Mouse (Mus musculus) midbrain, embryonic 11.5 days (tissue): ENCODE data around the gene Ophn1. TPM values are rescaled to one million over a fixed set of nuclear protein-coding genes. Genes with fewer than 3 reads are reported as not detected.

Experiments
- ATAC-seq: fragments of 200-750 bp; cut with Nextera tagmentation; 2 replicates; pipeline ENCODE4 v1.8.0; 2017; ENCODE audit warnings: moderate TSS enrichment, moderate library complexity; ENCODE audit not compliant: low FRiP score
- DNase-seq: peaks from one replicate; pipeline ENCODE4 v3.0.0; 2015; ENCODE audit warnings: low spot score; ENCODE audit errors: missing footprints
- H3K27ac ChIP-seq: fragments of 300-500 bp; sonication (generic); 2 replicates; pipeline ENCODE4 v1.5.1; 2014; ENCODE audit warnings: low read depth, low read length
- H3K27me3 ChIP-seq: fragments of 300-500 bp; sonication (generic); 2 replicates; pipeline ENCODE4 v1.6.1; 2014; ENCODE audit warnings: mild to moderate bottlenecking, low read length, moderate library complexity, mixed read lengths; ENCODE audit not compliant: control insufficient read depth, insufficient read depth
- H3K36me3 ChIP-seq: fragments of 300-500 bp; sonication (generic); 2 replicates; pipeline ENCODE4 v1.6.1; 2014; ENCODE audit warnings: mild to moderate bottlenecking, low read length, moderate library complexity, mixed read lengths; ENCODE audit not compliant: control insufficient read depth, insufficient read depth
- H3K4me1 ChIP-seq: fragments of 300-500 bp; sonication (generic); 2 replicates; pipeline ENCODE4 v1.6.1; 2014; ENCODE audit warnings: low read length; ENCODE audit not compliant: control insufficient read depth, insufficient read depth
- H3K4me2 ChIP-seq: fragments of 300-500 bp; sonication (generic); 2 replicates; pipeline ENCODE4 v1.6.1; 2014; ENCODE audit warnings: mild to moderate bottlenecking, moderate library complexity
- H3K4me3 ChIP-seq: fragments of 300-500 bp; sonication (generic); 2 replicates; pipeline ENCODE4 v1.5.1; 2014; ENCODE audit warnings: low read depth, low read length
- H3K9ac ChIP-seq: fragments of 300-500 bp; sonication (generic); 2 replicates; pipeline ENCODE4 v1.6.1; 2014; ENCODE audit warnings: low read length
- H3K9me3 ChIP-seq: fragments of 300-500 bp; sonication (generic); 2 replicates; pipeline ENCODE4 v1.6.1; 2016; ENCODE audit warnings: low read length; ENCODE audit not compliant: control insufficient read depth
- WGBS: fragments of 180-500 bp; shearing (Covaris S2); extraction: QIAGEN DNeasy Blood & Tissue Kit; methylation state at CpG from one replicate; pipeline ENCODE4 v1.1.7; 2014; 5-methylcytosine and 5-hydroxymethylcytosine counted together
- microRNA-seq: library from miRNA; unstranded; fragments of <30 nt; microRNA quantifications from one replicate; pipeline ENCODE4, GENCODE M21; 2017
- polyA plus RNA-seq: library from polyadenylated mRNA; unstranded; fragments of >200 nt; fragmentation: Nextera tagmentation; extraction: Ambion mirVana; gene quantifications from 2 replicates; pipeline ENCODE4 v1.2.1, GENCODE M21; 2014

Ophn1 gene
- polyA plus RNA-seq, 1 experiment from 2014 or later, result 22.1 TPM

- H3K27ac ChIP-seq, result no peak overlapping the region
- H3K9ac ChIP-seq, result no peak overlapping the region
- no peaks in the 10 kb centered on the region for H3K36me3 ChIP-seq
- DNase-seq (no peak), ATAC-seq (no peak)
- H3K4me2 ChIP-seq, result no peak overlapping the region
- H3K9me3 ChIP-seq, result no peaks in the 10 kb centered on the region
- 5% methylated on average over 2 of the region's 2 CpGs for WGBS
- H3K4me3 ChIP-seq, result no peak overlapping the region
- no peaks in the 10 kb centered on the region for H3K27me3 ChIP-seq
- no peaks in the 10 kb centered on the region for H3K4me1 ChIP-seq
Measured at GRCm38 (mm10) chrX:98618865-98619264, 272.0 kb downstream of the Ophn1 start.

GRCm38 (mm10) chrX:98617426-98617825 lies 273.4 kb downstream of the Ophn1 start:
- Histone ChIP-seq H3K27ac (no peak overlapping the region), H3K36me3 (no peaks in the 10 kb centered on the region), H3K27me3 (no peaks in the 10 kb centered on the region), H3K9ac (no peak overlapping the region), H3K4me3 (no peak overlapping the region), H3K4me1 (no peaks in the 10 kb centered on the region), H3K4me2 (no peak overlapping the region), H3K9me3 (no peaks in the 10 kb centered on the region)
- ATAC-seq (no peak), DNase-seq (no peak)
- 77% methylated on average over 4 of the region's 4 CpGs for WGBS

GRCm38 (mm10) chrX:98574201-98574600 lies 316.6 kb downstream of the Ophn1 start:
- no peak overlapping the region for H3K9ac ChIP-seq
- no peak overlapping the region for H3K27ac ChIP-seq
- DNase-seq (no peak), ATAC-seq (no peak)
- H3K9me3 ChIP-seq, result no peaks in the 10 kb centered on the region
- H3K4me1 ChIP-seq, result no peaks in the 10 kb centered on the region
- no peaks in the 10 kb centered on the region for H3K36me3 ChIP-seq
- no peak overlapping the region for H3K4me2 ChIP-seq
- H3K4me3 ChIP-seq, result no peak overlapping the region
- no peaks in the 10 kb centered on the region for H3K27me3 ChIP-seq

GRCm38 (mm10) chrX:98546458-98546857 lies 344.4 kb downstream of the Ophn1 start:
- Histone ChIP-seq H3K27me3 (no peaks in the 10 kb centered on the region), H3K4me2 (no peak overlapping the region), H3K4me1 (no peaks in the 10 kb centered on the region), H3K36me3 (no peaks in the 10 kb centered on the region), H3K4me3 (no peak overlapping the region), H3K9ac (no peak overlapping the region), H3K27ac (no peak overlapping the region), H3K9me3 (no peaks in the 10 kb centered on the region)
- DNase-seq (no peak), ATAC-seq (no peak)
- 100% methylated on average over 1 of the region's 1 CpGs for WGBS

- no peak overlapping the region for H3K4me3 ChIP-seq
- 78% methylated on average over 2 of the region's 2 CpGs for WGBS
- H3K9ac ChIP-seq, result no peak overlapping the region
- no peaks in the 10 kb centered on the region for H3K9me3 ChIP-seq
- DNase-seq (no peak), ATAC-seq (no peak)
- H3K27ac ChIP-seq, result no peak overlapping the region
- H3K36me3 ChIP-seq, result no peaks in the 10 kb centered on the region
- no peaks in the 10 kb centered on the region for H3K4me1 ChIP-seq
- no peak overlapping the region for H3K4me2 ChIP-seq
- no peaks in the 10 kb centered on the region for H3K27me3 ChIP-seq
Measured at GRCm38 (mm10) chrX:98515329-98515728, 375.5 kb downstream of the Ophn1 start.

- H3K4me3 ChIP-seq, result no peak overlapping the region
- H3K36me3 ChIP-seq, result no peaks in the 10 kb centered on the region
- H3K27ac ChIP-seq, result no peak overlapping the region
- no peak for ATAC-seq
- no peaks in the 10 kb centered on the region for H3K9me3 ChIP-seq
- no peaks in the 10 kb centered on the region for H3K27me3 ChIP-seq
- DNase-seq, result no peak
- 66% methylated on average over 3 of the region's 3 CpGs for WGBS
- no peak overlapping the region for H3K9ac ChIP-seq
- H3K4me1 ChIP-seq, result no peaks in the 10 kb centered on the region
- H3K4me2 ChIP-seq, result no peak overlapping the region
Measured at GRCm38 (mm10) chrX:98514359-98514904, 376.4 kb downstream of the Ophn1 start.

Small RNA genes lying within 50 kb of the gene (microRNA-seq; reads per million reads assigned to microRNA genes)
- not detected for gene Gm27554

Other genes with a start within 250 kb of the Ophn1 start
- gene Yipf6, start 45.3 kb upstream of the Ophn1 start, polyA plus RNA-seq, result 19.9 and 20.7 TPM in 2 replicates
- gene Stard8, start 112.2 kb upstream of the Ophn1 start, polyA plus RNA-seq, result 7.2 and 8.2 TPM in 2 replicates
- gene Efnb1, start 245.1 kb upstream of the Ophn1 start, polyA plus RNA-seq, result 34.7 and 38.3 TPM in 2 replicates